Mouse (Mus musculus): ENCODE data around the gene Rapgef4.

DNA sequence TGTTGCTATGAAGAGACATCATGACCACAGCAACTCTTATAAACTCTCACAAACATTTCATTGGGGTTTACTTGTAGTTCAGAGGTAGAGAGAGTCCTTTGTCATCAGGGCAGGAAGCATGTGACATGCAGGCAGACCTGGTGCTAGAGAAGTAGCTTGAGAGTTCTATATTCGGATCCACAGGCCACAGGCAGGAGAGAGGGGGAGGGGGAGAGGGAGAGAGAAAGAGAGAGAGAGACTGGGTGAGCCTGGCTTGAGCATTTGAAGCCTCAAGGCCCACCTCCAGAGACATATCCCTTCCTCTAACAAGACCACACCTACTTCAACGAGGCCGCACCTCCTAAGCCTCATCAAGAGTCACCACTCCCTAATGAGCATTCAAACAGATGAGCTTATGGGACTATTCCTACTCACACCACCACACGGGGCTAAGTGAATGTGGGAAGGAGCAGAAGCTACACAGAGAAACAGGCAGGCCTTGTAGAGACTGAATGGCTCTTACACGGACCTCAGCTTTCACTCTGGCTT lies 21.9 kb downstream of the Rapgef4 start:
- TF ChIP-seq CTCF (IDR thresholded peaks at IDR 0.05; ENCODE audit: borderline replicate concordance, insufficient read depth, low read depth, low read length) (no peak), POLR2A (IDR thresholded peaks at IDR 0.05; ENCODE audit: borderline replicate concordance, insufficient read depth, low read length) (no peak)
